Mouse (Mus musculus): ENCODE measurements around the gene Cdh10. TPM values are rescaled to one million over a fixed set of nuclear protein-coding genes. Genes with fewer than 3 reads are reported as not detected.

Gene Cdh10
- total RNA-seq (2021) = 10 to 100 TPM; 63.6 to 67.0 TPM

DNA sequence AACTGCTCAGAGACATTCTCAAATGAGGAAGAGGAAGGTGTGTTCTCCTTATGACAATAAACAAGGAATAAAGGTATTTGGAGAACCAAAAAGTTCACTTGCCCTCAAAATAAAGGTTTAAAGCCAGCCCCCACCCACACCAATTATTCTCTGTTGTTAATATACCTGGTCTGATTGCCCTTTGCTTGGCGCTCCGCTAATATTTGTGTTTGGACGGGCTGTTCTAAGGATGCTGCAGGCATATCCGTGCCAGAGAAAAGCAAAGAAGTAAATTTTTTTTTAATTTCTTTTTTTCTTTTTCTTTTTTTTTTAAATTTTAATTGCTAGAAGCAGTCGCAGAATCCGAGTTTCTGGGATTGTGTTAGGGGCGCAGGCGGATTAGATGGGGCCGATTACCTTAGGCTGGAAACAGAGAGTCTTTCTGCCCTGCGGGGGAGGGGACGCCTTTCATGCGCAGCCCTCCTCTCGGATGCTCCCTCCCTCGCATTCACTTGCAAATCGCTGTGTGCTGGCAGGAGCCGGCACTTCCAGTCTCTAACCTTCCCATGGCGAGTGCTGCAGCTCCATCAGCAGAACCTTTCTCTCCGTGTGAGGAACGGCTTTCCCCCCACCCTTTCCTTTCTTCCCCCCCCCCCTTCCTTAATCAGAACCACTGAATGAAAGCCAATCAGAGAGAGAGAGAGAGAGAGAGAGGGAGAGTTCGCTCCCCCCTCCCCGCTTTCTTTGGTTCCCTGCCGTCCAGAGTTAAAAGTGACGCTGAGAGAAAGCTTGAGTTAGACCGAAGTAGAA is at the start of gene Cdh10:
TSS of gene Cdh10 (plus strand) at position 763 of the 789 bp plus-strand sequence.
- DNase-seq (ENCODE audit: low spot score in 2 of 2) = peak; percentile 76 to 87
- intact Hi-C loops (cut with DNase I) = loop anchor here (5.0 to 10.0 kb wide), 5 partner anchors 71 to 1724 kb away; no protein-coding TSS in a partner anchor

DNA sequence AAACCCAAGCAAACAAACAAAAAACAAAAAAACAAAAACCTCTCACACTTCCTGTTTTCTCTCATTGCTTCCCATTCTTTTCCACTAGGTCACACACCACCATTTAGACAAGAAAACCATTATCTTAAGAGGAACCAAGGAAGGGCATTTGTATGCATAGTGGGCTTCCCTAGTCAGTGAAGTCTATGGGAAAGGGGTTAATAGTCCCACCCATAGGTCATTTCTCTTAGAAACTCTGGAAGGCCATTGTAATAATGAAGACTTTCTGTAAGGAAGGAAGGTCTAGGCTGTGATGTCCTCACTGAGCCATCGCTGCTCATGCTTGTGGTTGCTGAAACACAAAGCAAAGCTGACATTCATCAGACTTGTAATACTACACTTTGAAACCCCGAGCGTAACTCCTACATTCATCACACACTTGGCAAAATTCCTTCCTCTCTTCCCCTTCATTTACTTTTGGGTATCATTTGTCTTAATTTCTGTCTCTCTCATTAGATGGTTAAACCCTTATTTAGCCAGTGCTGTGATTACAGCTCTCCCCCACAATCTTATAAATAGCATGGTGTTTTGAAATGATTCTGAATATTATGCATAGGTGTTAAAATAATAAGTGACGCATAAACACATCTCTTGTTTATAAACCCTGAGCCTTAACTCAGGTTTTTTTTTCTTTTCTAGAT is 9.5 kb upstream of the Cdh10 start:
- intact Hi-C loops (cut with DNase I) = no loop called here
- DNase-seq (ENCODE audit: low spot score in 2 of 2) = no peak

DNA sequence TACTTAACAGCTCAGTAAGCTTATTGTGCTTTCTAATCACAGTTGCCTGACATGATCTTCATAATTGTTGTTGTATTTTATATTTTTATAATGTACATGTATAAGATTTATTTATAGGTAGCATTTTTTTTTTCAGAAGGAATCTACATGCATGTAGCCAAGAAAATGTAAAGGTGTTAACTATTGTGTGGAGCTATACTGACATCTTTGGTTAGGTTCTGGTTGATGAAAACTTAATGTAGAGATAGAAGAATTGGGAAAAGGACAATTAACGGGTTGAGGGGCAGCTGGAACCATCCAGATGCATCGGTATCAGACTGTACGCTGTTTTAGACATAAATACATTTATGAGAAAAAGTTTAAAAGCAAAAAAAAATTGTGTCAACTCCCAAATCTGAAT is 1.0 kb upstream of the Cdh10 start:
- DNase-seq (ENCODE audit: low spot score in 2 of 2) = no peak
- intact Hi-C loops (cut with DNase I) = loop anchor here (5.0 to 10.0 kb wide), 5 partner anchors 70 to 1723 kb away; no protein-coding TSS in a partner anchor

DNA sequence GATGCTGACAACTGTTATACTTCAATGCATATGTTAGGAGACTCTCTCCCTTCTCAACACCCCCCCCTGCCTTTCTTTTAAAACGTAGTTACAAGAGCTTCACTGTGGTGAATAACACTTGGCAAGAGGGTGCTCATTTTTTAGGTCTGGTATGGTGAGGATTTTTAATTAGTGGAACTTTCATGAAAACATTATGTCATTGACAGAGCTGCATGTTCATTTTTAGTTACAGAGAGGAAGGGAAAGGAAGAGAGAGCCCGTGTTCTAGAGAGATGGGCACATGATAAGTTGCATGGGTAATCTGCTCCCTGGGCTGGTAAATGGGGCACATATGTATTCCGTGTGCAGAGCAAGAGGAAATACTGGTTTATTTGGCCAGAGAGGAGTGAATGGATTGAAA is 1.5 kb downstream of the Cdh10 start:
- intact Hi-C loops (cut with DNase I) = loop anchor here (2.0 to 5.0 kb wide), 2 partner anchors 272 to 457 kb away; no protein-coding TSS in a partner anchor
- peak in 1 of 2 experiments; percentile 74 for DNase-seq (ENCODE audit: low spot score in 2 of 2)

DNA sequence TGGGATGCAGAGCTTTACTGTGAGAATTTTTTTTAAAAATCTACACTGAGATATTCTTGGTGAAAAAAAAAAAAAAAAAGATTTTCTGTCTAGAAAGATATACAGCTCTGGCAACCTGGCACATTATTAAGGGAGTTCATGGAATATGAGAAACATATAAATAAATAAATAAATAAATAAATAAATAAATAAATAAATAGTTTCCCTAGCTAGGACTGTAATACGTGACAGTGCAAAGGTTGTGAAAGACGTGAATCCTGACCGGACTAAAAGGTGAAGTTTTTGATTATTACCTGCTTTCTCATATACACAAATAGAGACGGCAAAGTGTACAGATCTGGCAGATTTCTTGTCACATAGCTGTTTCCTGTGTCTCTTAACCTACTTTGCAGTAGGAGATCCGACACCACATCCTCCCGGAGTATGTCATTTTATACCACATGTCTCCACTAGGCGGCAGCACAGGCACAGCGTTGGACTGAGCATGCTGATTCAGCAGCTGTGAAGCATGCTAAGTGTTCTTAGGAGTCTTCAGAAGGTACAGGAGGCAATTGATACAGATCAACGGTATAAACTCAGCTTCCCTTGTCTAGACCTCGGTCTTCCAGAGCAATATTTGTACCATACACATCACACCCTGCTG is 2.5 kb downstream of the Cdh10 start:
- peak; percentile 95 to 97 for DNase-seq (ENCODE audit: low spot score in 2 of 2)

DNA sequence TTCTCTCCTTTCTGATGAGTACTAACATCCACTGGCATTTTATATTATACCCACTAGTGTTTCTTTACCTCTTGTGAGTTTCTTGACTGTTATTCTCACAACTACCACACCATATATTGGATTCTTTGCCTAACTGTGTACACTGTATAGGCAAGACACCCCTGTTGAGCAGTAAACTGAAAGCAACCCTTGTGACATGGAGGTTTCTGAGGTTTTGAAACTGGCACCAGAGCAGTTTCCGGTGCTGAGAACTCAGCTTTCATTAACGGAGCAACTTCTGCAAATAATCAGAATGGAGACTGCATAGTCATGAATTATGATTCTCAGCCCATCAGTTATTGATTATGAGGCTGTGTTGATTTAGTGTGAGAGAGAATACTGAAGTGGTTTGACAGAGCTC is 4.7 kb downstream of the Cdh10 start:
- intact Hi-C loops (cut with DNase I) = loop anchor here (5.0 kb wide), 1 partner anchor 269 kb away; no protein-coding TSS in a partner anchor
- no peak for DNase-seq (ENCODE audit: low spot score in 2 of 2)

More for the DNA sequence above, 2.5 kb downstream of the Cdh10 start:
- intact Hi-C loops (cut with DNase I) = loop anchor here (2.0 to 5.0 kb wide), 2 partner anchors 271 to 456 kb away; no protein-coding TSS in a partner anchor

DNA sequence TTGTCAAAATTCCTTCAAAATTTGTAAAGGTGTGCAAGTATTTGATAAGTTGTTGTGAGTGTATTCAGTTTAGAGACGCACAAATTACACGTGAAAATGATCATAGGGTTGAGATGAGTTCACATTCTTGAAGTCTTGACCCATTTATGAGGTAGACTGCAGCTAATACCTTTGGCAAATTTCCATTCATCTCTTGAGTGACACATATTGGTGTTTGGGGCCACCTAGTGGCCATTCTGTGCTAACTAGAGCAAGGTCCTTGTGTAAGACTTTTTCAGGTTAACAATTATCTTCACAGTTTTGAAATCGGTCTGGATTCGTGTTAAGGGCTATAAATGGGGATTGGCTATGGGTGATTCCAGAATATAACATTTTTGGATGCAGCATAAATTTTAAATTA is 13.5 kb downstream of the Cdh10 start:
- peak; percentile 52 to 55 for DNase-seq (ENCODE audit: low spot score in 2 of 2)
- intact Hi-C loops (cut with DNase I) = no loop called here

DNA sequence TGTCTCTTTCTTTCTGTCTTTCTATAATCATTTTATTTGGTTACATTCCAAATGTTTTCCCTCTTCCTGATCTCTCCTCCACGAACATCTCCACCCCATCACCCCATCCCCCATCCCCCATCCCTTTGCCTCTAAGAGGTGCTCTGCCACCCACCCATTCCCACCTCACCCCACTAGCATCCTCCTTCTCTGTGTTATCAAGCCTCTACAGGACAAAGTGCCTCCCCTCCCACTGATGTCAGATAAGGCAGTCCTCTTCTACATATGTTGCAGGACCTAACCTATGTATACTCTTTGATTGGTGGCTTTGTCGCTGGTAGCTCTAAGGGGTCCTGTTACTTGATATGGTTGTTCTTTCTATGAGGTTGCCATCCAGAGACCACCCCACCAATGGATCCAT is 23.0 kb downstream of the Cdh10 start:
- intact Hi-C loops (cut with DNase I) = no loop called here
- no peak for DNase-seq (ENCODE audit: low spot score in 2 of 2)

DNA sequence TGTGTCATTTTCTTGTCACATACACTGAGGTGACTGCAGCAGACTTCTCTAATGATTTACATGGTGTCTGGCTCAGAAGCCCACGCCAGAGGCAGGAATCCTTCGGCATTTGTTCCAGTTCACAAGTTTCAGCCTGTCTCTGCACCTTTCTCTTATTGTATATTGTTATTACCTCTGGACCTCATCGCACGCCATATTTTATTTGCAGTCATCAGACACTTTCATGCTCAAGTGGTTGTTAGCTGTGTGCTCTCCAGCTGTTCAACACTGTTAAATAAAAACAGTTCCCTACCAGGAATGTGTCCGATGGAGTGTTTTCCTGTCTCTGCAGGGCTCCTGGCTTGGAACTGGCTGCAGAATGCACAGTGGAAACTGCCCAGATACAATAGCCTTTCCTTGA is 26.1 kb downstream of the Cdh10 start:
- DNase-seq (ENCODE audit: low spot score in 2 of 2) = peak in 1 of 2 experiments; percentile 22
- intact Hi-C loops (cut with DNase I) = no loop called here

DNA sequence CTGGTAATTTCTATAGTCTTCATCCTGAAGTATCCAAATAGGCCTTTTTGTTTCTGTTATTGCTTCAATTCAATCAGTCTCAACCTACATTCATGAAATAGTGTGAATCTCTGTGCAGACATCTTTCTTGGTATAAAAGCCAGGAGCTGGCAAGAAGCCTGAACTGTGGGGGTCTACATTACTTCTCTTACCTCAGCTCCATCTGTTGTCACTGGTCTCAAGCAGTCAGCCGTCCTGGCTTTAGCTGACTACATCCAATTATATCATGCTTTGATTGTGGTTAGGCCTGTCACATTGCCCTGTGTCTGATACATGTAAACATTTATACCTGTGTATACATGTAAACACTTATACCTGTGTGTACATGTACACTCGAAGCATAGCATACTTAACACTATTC is 31.8 kb downstream of the Cdh10 start:
- DNase-seq (ENCODE audit: low spot score in 2 of 2) = peak in 1 of 2 experiments; percentile 39
- intact Hi-C loops (cut with DNase I) = no loop called here

DNA sequence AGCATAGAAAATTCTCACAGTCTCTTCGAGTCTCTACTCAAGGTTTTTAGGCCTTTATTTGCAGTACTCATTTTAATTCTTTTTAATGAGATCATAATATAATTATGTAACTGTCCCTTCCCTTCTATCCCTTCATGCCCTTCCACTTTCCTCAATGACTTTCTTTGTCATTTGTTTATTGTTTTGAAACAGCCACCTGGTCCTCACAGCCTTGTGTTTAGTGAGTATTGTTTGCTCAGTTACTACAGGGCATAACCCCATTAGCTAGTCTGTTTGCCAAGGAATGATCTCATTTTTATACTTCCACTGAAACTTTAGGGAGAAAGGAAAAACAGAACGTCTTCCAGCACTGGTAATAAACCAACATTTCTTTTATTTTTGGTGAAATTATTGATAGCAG is 39.4 kb downstream of the Cdh10 start:
- no peak for DNase-seq (ENCODE audit: low spot score in 2 of 2)
- intact Hi-C loops (cut with DNase I) = no loop called here

DNA sequence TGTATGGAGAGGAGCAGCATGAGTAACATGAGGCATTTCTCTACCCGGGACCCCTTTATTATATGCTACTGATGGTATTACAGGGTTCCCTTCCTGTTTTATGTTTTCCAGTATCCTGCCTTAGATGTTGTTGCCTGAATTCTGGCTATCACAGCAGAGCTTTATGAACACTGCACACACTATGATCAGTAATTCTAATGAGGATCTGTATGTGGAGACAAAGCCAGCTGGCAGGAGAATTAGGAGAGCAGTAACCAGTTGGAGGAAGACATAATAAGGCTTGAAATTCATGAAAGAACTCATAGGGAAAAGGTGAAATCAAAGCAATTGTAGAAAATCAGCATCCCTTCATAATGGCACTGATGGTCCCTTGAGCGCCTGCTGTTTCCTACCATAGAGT is 51.1 kb downstream of the Cdh10 start:
- intact Hi-C loops (cut with DNase I) = no loop called here
- no peak for DNase-seq (ENCODE audit: low spot score in 2 of 2)

DNA sequence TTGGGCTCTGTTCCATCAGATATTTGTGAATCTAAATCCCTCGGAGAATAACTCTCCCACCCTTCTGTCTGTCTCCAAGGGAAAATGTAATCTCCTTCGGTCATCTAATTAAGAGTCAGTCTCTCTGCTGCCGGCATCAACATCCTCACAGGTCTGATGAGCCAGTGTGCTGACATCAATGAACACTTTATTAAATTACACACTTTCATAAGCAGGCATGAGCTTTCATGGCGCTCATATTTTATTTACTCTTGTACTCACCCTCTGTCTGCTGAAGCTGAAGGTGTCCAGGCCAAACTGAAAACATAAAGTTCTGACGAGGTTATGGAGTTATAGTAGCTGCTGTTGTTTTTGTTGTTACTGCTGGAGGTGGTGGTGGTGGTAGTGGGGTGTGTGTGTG is 62.7 kb downstream of the Cdh10 start:
- DNase-seq (ENCODE audit: low spot score in 2 of 2) = no peak
- intact Hi-C loops (cut with DNase I) = no loop called here

DNA sequence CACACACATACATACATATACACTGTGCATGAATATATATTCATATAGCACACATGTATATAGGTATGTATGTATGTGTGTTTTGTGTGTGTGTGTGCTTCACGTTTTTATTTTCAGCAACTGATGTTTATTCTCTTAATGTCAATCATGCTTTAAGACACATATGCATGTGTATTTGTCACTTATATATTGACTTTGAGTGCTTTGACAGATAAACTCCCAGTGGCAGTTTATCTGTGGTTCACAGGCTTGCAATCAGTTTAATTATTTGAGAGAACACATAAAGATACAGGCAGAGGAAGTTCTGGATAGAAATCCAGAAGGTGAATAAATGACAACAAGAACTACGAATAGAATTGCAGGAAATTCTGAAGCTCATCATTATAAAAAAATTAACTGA is 67.9 kb downstream of the Cdh10 start:
- DNase-seq (ENCODE audit: low spot score in 2 of 2) = no peak
- intact Hi-C loops (cut with DNase I) = no loop called here

DNA sequence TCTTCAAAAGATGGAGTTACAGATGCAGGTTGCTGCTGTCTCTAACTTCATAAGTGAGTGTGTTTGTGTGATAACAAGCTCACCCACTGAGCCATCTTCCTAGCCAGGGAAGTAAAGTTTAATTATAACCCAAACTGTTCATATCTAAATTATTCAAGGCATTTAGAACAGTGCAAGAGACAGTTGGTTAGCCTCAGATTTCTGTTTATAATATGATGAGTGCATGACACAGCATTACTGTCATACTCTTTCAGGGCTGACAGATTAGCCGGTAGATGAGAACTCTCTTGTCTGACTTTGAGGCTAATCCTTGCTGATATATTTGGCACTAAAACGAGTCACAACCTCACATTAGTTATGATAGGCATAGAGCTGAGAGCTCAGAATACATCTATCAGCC is 70.2 kb downstream of the Cdh10 start:
- DNase-seq (ENCODE audit: low spot score in 2 of 2) = no peak
- intact Hi-C loops (cut with DNase I) = no loop called here

DNA sequence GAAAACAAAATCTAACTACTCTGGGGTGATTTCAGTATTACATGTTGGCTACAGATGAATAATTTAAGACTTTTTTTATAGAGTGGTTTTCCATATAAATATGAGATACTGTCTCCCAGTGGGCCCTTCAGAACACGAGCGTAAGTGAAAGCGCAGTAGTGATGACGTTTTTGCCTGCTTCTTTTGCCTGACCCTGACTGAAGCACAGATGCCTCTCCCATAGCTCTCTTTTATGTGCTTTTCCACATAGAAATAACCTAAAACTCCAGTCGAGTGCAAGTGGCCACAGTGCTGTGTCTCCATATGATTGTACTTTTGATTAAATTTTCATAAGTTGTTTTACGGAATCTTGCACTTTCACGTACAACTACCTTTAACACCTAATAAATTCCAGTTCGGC is 71.6 kb downstream of the Cdh10 start:
- intact Hi-C loops (cut with DNase I) = no loop called here
- DNase-seq (ENCODE audit: low spot score in 2 of 2) = no peak

DNA sequence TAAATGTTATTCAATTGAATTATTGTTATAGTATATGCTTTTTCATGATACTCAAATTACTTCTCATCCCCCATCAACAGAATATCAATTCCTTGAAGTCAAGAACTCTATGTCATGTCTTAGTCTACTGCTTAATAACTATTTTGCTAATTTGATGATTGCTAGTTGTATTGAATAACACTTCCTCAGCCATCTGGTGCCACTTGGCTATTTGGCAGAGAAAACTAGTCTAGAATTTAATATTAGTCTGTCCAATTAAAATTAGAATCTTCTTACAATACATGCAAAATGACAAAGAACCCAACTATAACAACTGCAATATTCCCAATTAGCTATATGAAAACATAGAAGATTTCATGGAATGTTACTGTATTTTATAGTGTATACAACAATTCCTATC is 82.0 kb downstream of the Cdh10 start:
- intact Hi-C loops (cut with DNase I) = no loop called here
- DNase-seq (ENCODE audit: low spot score in 2 of 2) = no peak

DNA sequence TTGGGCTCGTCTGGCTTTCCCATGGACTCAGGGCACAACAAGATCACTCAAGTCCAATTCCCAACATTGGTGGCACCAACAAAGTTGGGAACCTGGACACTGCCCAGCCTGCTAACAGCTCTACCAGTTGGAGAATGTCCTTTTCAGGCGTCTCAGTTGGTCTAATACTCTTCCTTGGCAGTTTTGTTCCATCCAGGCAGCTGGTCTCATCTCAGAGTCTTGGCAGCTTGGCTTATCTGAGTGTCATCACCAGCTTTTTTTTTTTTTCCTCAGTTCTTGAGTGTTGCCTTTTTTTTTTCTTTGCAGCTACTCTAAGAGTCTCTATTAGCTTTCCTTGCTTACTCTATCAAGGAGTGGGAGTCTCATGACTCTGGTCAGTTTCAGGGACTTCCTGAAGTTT is 85.4 kb downstream of the Cdh10 start:
- intact Hi-C loops (cut with DNase I) = no loop called here
- no peak for DNase-seq (ENCODE audit: low spot score in 2 of 2)

DNA sequence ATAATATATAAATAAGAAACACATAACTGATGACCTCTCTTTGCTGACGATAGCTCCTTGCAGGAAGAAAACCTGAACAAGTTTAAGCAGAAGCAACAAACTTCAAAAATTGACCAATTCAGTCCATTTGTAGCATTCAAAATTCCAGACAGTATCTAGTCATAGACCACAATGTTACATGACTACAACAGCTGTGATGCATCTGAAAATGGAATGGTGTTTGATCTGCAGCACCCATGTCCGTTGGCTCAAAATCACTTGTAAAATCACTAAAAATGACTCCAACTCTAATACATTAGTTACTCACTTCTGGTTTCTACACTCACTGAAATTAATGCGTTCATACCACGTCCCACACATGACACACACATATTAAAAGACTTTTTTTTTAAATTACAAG is 91.9 kb downstream of the Cdh10 start:
- intact Hi-C loops (cut with DNase I) = no loop called here
- no peak for DNase-seq (ENCODE audit: low spot score in 2 of 2)

DNA sequence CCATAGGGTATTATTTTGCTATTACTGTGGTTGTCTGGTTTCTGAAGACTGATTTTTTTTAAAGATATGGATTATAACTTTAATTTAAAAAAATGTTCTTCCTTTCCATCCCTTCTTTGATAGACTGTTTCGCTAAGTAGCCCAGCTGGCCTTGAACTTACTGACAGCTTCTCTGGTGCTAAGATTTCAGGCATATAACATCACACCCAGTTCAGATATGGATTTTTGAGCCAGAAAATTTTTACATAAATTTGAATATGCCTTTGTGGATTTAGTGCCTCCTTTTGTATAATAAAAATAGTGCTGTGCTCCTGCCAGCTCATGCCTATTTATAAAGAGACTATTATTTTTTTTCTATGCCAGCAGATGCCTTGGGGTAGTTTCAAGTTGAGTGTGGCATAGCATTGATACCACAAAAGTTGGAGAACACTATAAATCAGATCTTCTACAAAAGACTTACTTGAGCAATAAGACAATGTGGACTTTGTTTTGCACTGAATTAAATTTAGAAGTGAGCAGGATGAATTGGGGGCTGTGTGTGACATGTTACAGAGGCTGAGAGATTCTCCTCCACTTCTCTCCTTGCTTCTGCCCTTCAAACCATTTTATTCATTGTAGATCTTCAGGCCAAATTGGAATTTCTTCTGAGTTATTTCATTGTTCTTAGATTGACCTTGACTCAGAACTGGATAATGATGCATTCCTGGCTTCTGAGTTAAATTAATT is 106.8 kb downstream of the Cdh10 start:
- intact Hi-C loops (cut with DNase I) = loop anchor here (5.0 kb wide), 1 partner anchor 167 kb away; no protein-coding TSS in a partner anchor
- DNase-seq (ENCODE audit: low spot score in 2 of 2) = peak in 1 of 2 experiments; percentile 85

Measured in left cerebral cortex, postnatal 25 days (tissue).